ENCODE assay signal across 9 mouse cellular contexts in genomic region chr17:23537554-23538255, GRCm38 (mm10). TPM values are rescaled to one million over a fixed set of nuclear protein-coding genes. Genes with fewer than 3 reads are reported as not detected.
DNase-seq lines count a peak whose midpoint lies in the region; ATAC-seq and TF ChIP-seq lines count a peak whose summit lies in the region.
"Had no signal": no experiment of that assay in that cellular context is flagged by ENCODE, and none has a peak within 500 bp of the region (broad histone marks: within the 10 kb centered on the region; RNA-seq: fewer than 3 reads in every experiment).

No protein-coding gene starts in this region.

- WGBS in lung, embryonic 14.5 days: 3% methylated on average over 27 of the region's 27 CpGs
- WGBS in stomach, embryonic 14.5 days: 5% methylated on average over 27 of the region's 27 CpGs

- ATAC-seq in lung, embryonic 14.5 days (ENCODE audit: insufficient read depth): no peak
- no peak for ATAC-seq in stomach, embryonic 14.5 days (ENCODE audit: insufficient number of reproducible peaks, insufficient read depth, low FRiP score, low read depth)

- no peaks in the 10 kb centered on the region for H3K36me3 ChIP-seq in lung, embryonic 14.5 days (ENCODE audit: insufficient read depth)
- H3K36me3 ChIP-seq in stomach, embryonic 14.5 days (ENCODE audit: control insufficient read depth, insufficient read depth, low read length): no peaks in the 10 kb centered on the region

- no peaks in the 10 kb centered on the region for H3K9me3 ChIP-seq in lung, embryonic 14.5 days (ENCODE audit: low read depth, low read length)
- no peaks in the 10 kb centered on the region for H3K9me3 ChIP-seq in stomach, embryonic 14.5 days (ENCODE audit: control insufficient read depth, low read depth, low read length)

- no peak overlapping the region; the same call in 1 of the 2 replicates for H3K9ac ChIP-seq in lung, embryonic 14.5 days
- H3K9ac ChIP-seq in stomach, embryonic 14.5 days (replicated peaks; ENCODE audit: low read depth, low read length): no peak overlapping the region

- DNase-seq in lung, embryonic 14.5 days: no peak
- DNase-seq in lung, postnatal 4 days: no peak
- DNase-seq in liver: peak; percentile 48
- no peak for DNase-seq in gastrocnemius, postnatal 10 days
- DNase-seq in cerebellum, adult 11-12 months: no peak
- no peak for DNase-seq in left cerebral cortex, postnatal 25 days (ENCODE audit: low spot score in 2 of 2)

- H3K4me1 ChIP-seq in lung, embryonic 14.5 days (ENCODE audit: insufficient read depth): peaks cover 5% of the 10 kb centered on the region; the same call in 1 of the 2 replicates
- H3K4me1 ChIP-seq in embryonic fibroblast, embryonic 13.5 days (ENCODE audit: control insufficient read depth, insufficient read depth, low read length): no peaks in the 10 kb centered on the region
- H3K4me1 ChIP-seq in stomach, embryonic 14.5 days (ENCODE audit: control insufficient read depth, insufficient read depth, low read length): peaks cover 9% of the 10 kb centered on the region

- TF ChIP-seq POLR2A in embryonic fibroblast, embryonic 13.5 days (IDR thresholded peaks at IDR 0.05; ENCODE audit: low read depth, low read length): no peak

- H3K4me3 ChIP-seq in lung, embryonic 14.5 days (ENCODE audit: low read depth, low read length): peak overlapping the region; percentile 35
- H3K4me3 ChIP-seq in embryonic fibroblast, embryonic 13.5 days (ENCODE audit: insufficient read depth, low read length): peak overlapping the region; percentile 34
- H3K4me3 ChIP-seq in stomach, embryonic 14.5 days (ENCODE audit: low read depth, low read length): peak overlapping the region; percentile 22

- peaks cover 34% of the 10 kb centered on the region for H3K27me3 ChIP-seq in lung, embryonic 14.5 days (ENCODE audit: insufficient read depth, low read length)
- peaks cover 13% of the 10 kb centered on the region; the same call in 1 of the 2 replicates for H3K27me3 ChIP-seq in stomach, embryonic 14.5 days (ENCODE audit: control insufficient read depth, insufficient read depth, low read length)

- no peak for TF ChIP-seq CTCF in lung, embryonic 14.5 days (IDR thresholded peaks at IDR 0.05; ENCODE audit: low read depth)
- no peak for TF ChIP-seq CTCF in embryonic fibroblast, embryonic 13.5 days (IDR thresholded peaks at IDR 0.05; ENCODE audit: borderline replicate concordance, insufficient read depth, low read length)

- peak overlapping the region; percentile 66 for H3K4me2 ChIP-seq in lung, embryonic 14.5 days
- peak overlapping the region; percentile 51 for H3K4me2 ChIP-seq in stomach, embryonic 14.5 days (replicated peaks; ENCODE audit: low read depth, low read length)

- intact Hi-C loops in left cerebral cortex, postnatal 25 days (cut with DNase I): no loop called here

- H3K27ac ChIP-seq in lung, embryonic 14.5 days (ENCODE audit: low read depth): no peak overlapping the region
- H3K27ac ChIP-seq in embryonic fibroblast, embryonic 13.5 days (ENCODE audit: insufficient read depth, low read length): no peak overlapping the region
- no peak overlapping the region for H3K27ac ChIP-seq in stomach, embryonic 14.5 days (ENCODE audit: low read length)
- H3K27ac ChIP-seq: macrophage had no signal

RNA-seq across cellular contexts. Expression of gene Zfp213, which starts 26.3 kb away (rescaled TPM):
- polyA plus RNA-seq in lung, embryonic 14.5 days (2014; fragmentation: Nextera tagmentation; extraction: Ambion mirVana): 21.8 and 24.7 TPM in 2 replicates
- 6.5 TPM in 2 replicates for polyA plus RNA-seq in embryonic fibroblast, embryonic 13.5 days (2011; ENCODE audit: insufficient read length, low read depth, missing spikeins)
- 18.1 and 18.9 TPM in 2 replicates for polyA plus RNA-seq in stomach, embryonic 14.5 days (2014; fragmentation: Nextera tagmentation; extraction: Ambion mirVana)
- total RNA-seq in gastrocnemius, postnatal 10 days (2021): 1 to 10 TPM; 3.3 to 4.1 TPM
- total RNA-seq in left cerebral cortex, postnatal 25 days (2021): 1 to 10 TPM; 6.5 to 7.0 TPM

RNA-seq across cellular contexts. Expression of gene Vmn2r117, which starts 58.2 kb away (rescaled TPM):
- polyA plus RNA-seq in lung, embryonic 14.5 days (2014; fragmentation: Nextera tagmentation; extraction: Ambion mirVana): not detected in 2 replicates
- not detected in 2 replicates for polyA plus RNA-seq in embryonic fibroblast, embryonic 13.5 days (2011; ENCODE audit: insufficient read length, low read depth, missing spikeins)
- polyA plus RNA-seq in stomach, embryonic 14.5 days (2014; fragmentation: Nextera tagmentation; extraction: Ambion mirVana): not detected in 2 replicates
- not detected for total RNA-seq in gastrocnemius, postnatal 10 days (2021)
- total RNA-seq in left cerebral cortex, postnatal 25 days (2021): not detected
- polyA plus RNA-seq: macrophage had no signal
